Mouse (Mus musculus): ENCODE measurements around the gene Serpinb3a.

- TF ChIP-seq EP300 (IDR thresholded peaks at IDR 0.05; ENCODE audit: low read depth) (no peak), CTCF (IDR thresholded peaks at IDR 0.05; ENCODE audit: low read depth) (no peak)
These were observed 51.7 kb downstream of the Serpinb3a start for GRCm38 (mm10) chr1:107000424-107000823.

Measured in heart, postnatal 0 days (tissue).